Mouse (Mus musculus): ENCODE results near the gene a.

DNA sequence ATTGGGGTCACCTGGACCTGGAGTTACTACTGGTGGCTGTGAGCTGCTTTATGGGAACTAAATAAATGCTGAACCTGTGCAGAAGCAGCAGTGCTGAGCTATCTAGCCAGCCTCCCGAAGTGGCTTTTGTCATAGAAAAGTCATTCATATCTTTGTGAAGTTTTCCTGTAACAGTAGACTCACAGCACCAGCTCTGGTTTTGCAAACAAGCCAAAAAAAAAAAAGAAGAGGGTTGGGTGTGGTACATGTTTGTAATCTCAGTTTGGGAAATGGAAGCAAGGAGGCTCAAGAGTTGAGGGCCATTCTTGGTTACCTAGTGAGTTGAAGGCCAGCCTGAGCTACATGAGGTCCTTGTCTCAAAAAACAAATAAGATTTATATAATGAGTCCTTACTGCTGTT, 29.1 kb downstream of the a start:
- TF ChIP-seq CTCF (IDR thresholded peaks at IDR 0.05; ENCODE audit: low read depth, low read length): no peak
- no peak for TF ChIP-seq GATA1 (IDR thresholded peaks at IDR 0.05; ENCODE audit: borderline replicate concordance, low read length)
- TF ChIP-seq TAL1 (conservative IDR thresholded peaks at IDR 0.05; ENCODE audit: low read depth, low read length): no peak

Measured in G1E (cell line).